Mouse (Mus musculus) lung, adult 2 months (tissue): ENCODE measurements around the gene Bpifa5.

ENCODE experiments used
- CTCF ChIP-seq: fragments of 200-500 bp; IDR thresholded peaks from 2 replicates; pipeline ENCODE4 v1.5.1; 2011; ENCODE audit warnings: mild to moderate bottlenecking, low read length, control low read depth; ENCODE audit not compliant: insufficient read depth
- POLR2A ChIP-seq: fragments of 200-500 bp; IDR thresholded peaks from 2 replicates; pipeline ENCODE4 v1.6.1; 2011; ENCODE audit warnings: low read depth, mild to moderate bottlenecking, control low read depth, low read length, borderline replicate concordance; ENCODE audit errors: extremely low read depth

DNA sequence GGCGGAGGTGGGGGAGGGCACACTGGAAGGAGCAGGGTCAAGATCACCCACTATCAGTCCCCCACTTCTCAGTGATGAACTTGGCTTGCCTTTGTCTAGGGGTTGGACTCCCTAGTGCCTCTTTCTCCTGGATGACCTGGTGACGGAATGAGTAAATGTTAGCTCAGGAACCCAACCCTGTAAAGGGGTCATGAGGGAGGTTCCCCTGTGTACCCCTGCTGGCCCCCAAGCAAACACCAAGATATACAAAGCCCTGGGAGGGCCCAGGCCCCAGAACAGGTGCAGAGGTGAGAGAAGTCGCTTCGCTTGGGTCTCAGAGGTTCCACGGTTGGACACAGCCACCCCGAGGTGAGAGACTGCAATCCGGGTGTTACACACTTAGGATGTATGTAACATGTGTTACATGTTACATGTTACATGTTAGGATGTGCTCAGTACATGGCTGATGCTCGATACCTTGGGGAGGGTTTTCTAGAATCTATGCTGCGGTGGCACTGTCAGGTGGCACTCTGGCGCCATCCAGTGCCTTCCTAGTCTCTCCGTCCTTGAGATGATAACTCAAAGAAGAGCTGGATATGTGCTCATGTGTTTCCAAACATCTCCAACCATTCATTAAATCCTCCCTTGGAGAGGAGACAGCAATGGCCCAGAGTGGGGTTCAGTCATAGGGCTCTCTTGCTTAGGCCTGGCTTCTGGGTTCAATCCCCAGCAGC, 28.3 kb downstream of the Bpifa5 start, which contains the start of gene Bpifb1:
- TF ChIP-seq CTCF (peak; percentile 17; the same call in 1 of the 2 replicates), POLR2A (no peak)
